Mouse (Mus musculus) frontal cortex, adult 2 months (tissue): Measurements from ENCODE around the gene Aanat. TPM values are rescaled to one million over a fixed set of nuclear protein-coding genes. Genes with fewer than 3 reads are reported as not detected.

Experiments
- DNase-seq, 2 experiments: peaks; one replicate each; pipeline ENCODE4 v3.0.0; 2022; ENCODE audit warnings: low spot score in 1 of 2; ENCODE audit errors: extremely low spot score in 1 of 2
- polyA plus RNA-seq: library from polyadenylated mRNA; depleted of rRNA; stranded (reverse); fragments of >200 nt; gene quantifications from 2 replicates; pipeline ENCODE4 v1.2.3, GENCODE M21; 2012

Gene Aanat
- polyA plus RNA-seq, 1 experiment = 2.1 TPM

DNA sequence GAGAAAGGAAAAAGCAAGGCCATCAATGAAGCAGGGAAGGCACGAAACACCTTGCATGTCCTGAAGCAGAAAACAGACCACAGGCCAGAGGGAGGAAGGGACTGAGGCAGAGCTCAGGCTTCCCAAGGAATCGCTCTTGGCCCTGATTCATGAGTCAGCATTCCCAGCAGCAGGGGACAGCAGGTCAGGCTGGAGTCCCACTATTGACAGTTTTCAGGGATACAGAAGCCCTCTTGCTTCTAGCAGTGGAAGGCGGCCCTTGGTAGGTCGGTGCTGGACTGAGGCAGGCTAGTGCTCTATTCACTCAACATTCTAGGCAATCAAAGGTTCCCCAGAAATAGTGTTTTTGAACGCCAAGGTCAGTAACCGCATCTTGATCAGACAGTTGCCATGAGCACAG is 11.7 kb upstream of the Aanat start:
- no peak for DNase-seq

DNA sequence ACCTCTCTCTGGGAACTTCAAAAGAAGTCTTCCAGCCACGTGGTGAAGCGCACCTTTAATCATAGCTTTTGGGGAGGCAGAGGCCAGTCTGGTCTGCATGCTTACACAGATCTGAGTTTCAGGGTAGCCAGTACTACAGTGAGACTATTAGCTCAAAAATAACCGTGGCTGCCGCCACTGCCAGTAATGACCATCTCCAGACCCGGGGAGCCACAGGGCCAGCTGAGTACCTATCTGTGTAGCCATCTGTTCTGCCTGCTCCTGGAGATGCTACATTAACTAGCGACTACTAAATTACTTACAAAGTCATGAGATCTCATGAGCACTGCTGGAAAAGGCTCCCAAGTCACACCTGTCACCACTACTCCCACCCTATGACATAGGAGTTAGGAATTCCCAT is 11.2 kb upstream of the Aanat start:
- DNase-seq = no peak

GRCm38 (mm10) chr11:116575396-116575795 is 10.8 kb upstream of the Aanat start:
- DNase-seq = no peak

DNA sequence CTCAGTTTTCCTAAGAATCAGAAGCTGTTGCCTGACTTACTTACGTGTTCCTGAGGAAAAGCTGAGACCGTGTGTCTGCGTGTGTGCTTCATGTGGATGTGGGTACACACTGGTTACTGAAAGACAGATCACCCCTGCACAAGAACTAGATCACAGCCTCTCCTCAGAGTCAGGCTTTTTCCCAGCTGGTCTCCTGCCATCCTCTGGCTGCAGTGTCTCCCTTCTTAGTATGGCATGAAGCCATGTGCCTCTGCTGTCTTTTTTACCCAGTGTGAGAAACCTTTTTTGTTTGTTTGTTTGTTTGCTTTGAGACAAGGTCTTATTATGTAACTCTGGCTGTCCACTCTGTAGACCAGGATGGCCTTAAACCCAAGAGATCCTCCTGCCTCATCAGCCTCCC is 7.0 kb upstream of the Aanat start:
- DNase-seq = no peak

- peak in 1 of 2 experiments; percentile 33 for DNase-seq
Measured at GRCm38 (mm10) chr11:116580031-116580652, 6.1 kb upstream of the Aanat start.

GRCm38 (mm10) chr11:116580711-116581375 is 5.4 kb upstream of the Aanat start:
- DNase-seq = peak in 1 of 2 experiments; percentile 47

DNA sequence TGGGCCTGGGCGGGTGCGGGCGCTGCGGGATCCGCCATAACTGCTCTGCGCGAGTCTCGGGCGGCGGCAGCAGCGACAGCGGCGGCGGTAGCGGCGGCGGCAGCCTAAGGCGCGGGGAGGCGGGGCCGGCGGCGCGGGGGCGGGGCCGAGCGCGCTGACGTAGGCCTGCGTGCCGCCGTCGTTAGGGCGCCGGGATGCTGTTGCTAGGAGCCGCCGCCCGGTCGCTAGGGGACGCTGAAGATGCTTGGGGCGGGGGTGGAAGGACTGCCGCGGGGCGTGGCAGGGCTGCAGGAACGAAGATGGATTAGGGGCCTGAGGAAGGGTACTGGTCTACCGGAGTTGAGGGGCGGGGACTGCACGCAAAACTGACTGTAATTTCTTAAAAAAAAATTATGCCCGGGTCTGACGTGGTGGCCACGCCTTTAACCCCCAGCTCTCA is 4.8 kb upstream of the Aanat start, which contains the start of gene Ube2o:
Ube2o (minus strand) TSS at position 72 of the 439 bp plus-strand sequence.
- DNase-seq = peak; percentile 60 to 86

- DNase-seq = no peak
Measured at GRCm38 (mm10) chr11:116585682-116586081, 550 bp upstream of the Aanat start.

GRCm38 (mm10) chr11:116586801-116587631 is 784 bp downstream of the Aanat start:
- peak in 1 of 2 experiments; percentile 78 for DNase-seq

- DNase-seq = no peak
Measured at GRCm38 (mm10) chr11:116589020-116589531, 2.8 kb downstream of the Aanat start.

DNA sequence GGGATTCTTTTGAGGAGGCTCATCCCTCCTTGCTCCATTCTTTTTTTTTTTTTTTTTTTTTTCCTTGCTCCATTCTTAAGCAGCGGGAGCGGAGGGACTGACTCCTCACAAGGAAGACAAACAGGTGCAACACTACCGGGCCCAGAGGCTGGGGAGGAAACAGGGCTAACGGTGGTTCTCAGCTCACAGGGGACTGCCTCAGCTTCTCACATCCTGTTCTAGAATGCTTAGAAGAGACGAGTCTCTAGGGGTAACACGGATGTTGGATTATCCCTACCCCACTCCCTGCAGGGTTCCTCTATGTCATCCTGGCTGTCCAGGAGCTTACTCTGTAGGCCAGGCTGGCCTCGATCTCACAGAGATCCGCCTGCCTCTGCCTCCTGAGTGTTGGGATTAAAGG is 3.3 kb downstream of the Aanat start:
- no peak for DNase-seq

DNA sequence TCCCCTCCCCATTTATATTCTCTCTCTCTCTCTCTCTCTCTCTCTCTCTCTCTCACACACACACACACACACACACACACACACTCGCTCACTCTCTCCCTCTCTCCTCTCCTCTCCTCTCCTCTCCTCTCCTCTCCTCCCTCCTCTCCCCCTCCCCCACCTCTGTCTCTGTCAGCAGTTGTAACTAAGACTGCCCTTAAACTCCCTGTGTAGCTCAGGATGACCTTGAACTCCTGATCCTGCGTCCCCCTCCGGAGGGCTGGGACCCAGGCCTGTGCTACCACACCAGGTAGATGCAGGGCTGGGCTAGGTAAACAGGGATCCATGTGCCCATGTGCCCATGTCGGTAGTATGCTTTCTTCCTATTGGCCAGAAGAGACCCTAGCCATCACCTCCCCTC is 5.4 kb downstream of the Aanat start:
- no peak for DNase-seq

- peak; percentile 84 to 99 for DNase-seq
Measured at GRCm38 (mm10) chr11:116592428-116592827, 6.2 kb downstream of the Aanat start.

GRCm38 (mm10) chr11:116593345-116593744 is 7.1 kb downstream of the Aanat start:
- DNase-seq = no peak

DNA sequence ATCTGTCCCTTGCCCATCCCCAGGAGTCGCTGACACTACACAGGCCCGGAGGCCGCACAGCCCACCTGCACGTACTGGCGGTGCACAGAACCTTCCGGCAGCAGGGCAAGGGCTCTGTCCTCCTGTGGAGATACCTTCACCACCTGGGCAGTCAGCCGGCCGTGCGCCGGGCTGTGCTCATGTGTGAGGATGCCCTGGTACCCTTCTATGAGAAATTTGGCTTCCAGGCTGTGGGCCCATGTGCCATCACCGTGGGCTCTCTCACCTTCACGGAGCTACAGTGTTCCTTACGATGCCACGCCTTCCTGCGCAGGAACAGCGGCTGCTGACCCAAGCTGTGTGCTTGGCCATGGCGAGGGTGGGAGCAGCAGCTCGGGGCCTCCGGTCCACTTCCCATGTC is 10.5 kb downstream of the Aanat start:
- DNase-seq = no peak

DNA sequence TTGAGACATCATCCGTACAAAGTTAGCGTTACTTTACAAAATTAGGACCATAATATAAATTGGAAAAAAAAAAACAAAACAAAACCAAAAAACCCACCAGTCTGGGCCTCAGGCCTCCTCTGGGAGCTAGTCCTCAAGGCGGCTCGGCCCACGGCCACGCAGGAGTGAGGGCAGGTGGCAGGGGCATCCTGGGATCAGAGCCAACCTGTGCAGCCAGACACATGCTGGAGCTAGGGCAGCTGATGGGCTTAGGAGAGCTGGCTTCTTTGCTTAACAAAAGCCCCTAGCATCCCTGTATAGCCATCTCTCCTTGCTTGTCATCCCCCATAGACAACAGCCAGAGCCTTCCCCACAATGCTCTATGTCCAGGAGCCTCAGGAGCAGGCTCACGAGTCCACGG is 12.0 kb downstream of the Aanat start:
- DNase-seq = no peak

- DNase-seq = no peak
Measured at GRCm38 (mm10) chr11:116599230-116599629, 13.0 kb downstream of the Aanat start.

DNA sequence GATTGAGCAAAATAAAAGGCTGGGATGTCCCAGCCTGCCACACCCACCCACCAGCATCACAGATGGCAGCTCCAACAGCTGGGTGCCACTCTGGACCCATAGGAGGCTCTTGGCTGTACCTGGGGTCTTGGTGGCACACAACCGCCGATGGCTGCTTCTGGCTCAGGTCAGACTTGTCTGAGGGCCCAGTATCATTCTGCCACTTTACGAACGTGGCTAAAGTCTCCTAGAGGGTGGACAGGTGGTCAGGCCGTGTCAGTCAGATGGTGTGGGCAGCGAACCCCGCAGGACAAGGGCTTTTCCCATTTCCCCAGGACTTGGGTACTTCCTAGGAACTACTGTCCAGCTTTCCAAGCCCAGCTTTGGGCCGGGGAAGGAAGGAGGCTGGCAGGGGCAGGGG is 14.9 kb downstream of the Aanat start:
- DNase-seq = no peak

DNA sequence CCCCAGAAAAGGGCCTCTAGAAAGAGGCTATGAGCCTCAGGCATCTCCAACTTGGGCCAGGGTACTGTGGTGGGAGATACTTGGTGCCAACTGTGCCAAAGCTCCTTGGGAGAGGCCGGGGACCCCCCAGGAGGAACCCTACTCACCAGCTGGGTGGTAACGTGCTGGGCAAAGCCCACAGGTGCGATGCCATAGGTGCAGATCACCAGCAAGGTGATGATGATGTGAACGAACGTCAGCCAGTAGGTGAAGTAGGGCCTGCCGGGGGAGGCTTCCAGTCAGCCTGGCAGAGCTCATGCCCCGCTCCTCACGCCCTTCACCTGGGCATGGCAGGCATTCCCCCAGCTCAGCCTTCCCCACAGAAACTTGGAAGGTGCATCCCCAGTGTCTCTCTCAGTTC is 15.8 kb downstream of the Aanat start:
- DNase-seq = no peak

DNA sequence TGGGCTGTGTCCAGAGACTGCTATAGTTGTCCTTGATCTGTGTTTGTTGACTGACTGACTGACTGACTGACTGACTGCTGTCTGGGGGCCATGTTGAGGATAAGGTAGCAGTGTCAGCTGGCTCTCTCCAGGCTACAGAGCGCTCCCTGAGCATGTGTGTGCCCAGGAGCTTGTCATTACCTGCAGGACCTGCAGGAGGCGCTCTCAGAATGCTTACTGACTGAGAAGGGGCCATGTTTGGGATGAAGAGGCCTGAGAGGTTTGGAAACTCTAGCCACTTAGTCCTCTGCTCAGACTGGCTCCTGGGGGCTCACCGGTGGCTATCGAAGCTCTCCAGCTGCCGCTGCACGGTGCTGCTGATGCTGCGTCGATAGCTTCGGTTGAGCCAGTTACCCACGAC is 17.1 kb downstream of the Aanat start:
- DNase-seq = no peak

GRCm38 (mm10) chr11:116604097-116604496 is 17.9 kb downstream of the Aanat start:
- no peak for DNase-seq
